Mouse (Mus musculus): ENCODE data around the gene Cbfb.

DNA sequence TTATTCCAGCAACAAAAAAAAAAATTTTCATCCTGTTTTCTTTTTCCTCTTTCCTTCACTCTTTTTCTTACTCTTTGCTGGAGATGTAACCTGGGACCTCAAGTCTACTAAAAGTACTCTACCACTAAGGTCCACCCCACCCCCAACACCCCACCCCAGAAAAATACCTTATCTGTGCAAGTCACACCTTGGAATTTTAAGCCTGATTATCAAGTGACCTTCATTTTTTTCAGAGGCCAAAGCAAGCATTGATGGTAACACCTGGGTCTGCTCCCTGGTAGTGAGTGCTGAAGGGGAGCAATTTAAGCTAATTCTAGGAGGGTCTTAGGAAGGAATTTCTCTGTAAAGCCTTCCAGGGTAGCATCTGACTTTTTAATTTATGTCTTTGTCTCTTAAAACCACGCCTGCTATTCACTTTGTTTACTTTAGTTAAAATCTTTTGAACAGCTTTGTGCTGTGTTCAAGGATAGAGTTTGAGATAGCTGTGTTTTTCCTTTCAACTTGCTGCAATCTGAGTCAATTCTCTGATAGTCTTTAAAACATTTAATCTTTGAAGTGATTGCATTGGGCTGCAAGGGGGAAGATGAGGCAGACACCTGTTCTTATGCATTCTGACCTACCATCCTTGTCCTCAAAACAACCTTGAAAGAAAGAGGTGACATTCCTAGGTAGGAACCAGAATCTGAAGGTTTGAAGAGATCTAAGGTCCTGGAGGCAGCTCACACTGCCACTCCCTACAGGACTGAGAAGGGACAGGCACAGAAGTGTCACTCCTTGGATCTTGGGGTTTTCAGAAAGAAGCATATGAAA is 62.9 kb downstream of the Cbfb start:
- no peak for TF ChIP-seq CTCF (IDR thresholded peaks at IDR 0.05; ENCODE audit: low read depth)
- no peak for TF ChIP-seq EP300 (optimal IDR thresholded peaks at IDR 0.05)

All from stomach, postnatal 0 days (tissue).